Mouse (Mus musculus) left cerebral cortex, adult 8-10 months (tissue): ENCODE measurements around the gene Gdi1. TPM values are rescaled to one million over a fixed set of nuclear protein-coding genes. Genes with fewer than 3 reads are reported as not detected.
A peak's percentile ranks its signal among the peaks of the same experiment; 100 is the strongest.

ENCODE experiments used
- DNase-seq, 2 experiments: peaks; one replicate each; pipeline ENCODE4 v3.0.0; 2022; ENCODE audit warnings: low spot score in 2 of 2
- total RNA-seq, 4 experiments: library from RNA; stranded (reverse); gene quantifications; 2 replicates each; pipeline ENCODE4 v1.2.4; 2022

Gene Gdi1
- 100 to 1,000 TPM; 615 to 673 (median 650) TPM for total RNA-seq

DNA sequence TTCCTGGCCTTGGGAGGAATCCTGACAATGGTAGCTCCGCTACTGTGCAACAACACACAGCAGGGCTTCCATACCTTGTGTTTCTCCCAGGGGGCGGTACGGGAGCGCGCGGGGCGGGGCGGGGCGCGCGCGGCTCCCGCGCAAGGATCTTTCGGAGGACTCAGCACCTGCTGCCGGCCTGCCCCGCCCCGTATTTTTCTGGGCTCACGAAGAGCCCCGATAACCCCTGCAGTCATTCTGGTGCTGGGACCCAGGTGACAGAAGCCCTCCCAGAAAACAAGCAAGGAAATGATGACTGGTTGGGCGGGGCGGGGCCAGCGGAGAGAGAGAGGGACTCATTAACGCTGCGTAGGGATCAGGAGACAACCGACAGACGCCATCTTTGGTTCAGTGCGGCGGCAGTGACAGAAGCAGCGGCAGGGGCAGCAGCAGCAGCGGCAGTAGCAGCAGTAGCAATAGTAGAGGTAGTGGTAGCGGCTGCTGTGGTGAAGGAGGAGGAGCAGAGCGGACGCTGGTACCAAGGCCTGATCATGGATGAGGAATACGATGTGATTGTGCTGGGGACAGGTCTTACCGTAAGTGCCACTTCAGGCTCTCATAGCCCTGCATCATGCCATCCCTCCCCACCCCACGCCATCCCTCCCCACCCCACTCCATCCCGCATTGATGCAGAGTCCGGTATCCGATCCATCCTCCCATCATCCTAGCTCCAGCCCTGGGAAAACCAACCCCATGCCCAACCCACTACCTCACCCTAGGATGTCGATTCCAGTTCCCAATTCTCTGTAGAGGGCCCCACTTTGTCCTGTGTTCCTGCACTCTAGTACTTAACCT, at the start of gene Gdi1:
Gene Gdi1, plus strand, starts transcription at position 132 of the 834 bp plus-strand sequence.
- DNase-seq = peak in 1 of 2 experiments; percentile 33

GRCm38 (mm10) chrX:74257746-74258145, 47.1 kb upstream of the Gdi1 start:
- DNase-seq = no peak

GRCm38 (mm10) chrX:74269736-74270061, 35.1 kb upstream of the Gdi1 start:
- DNase-seq = no peak

DNA sequence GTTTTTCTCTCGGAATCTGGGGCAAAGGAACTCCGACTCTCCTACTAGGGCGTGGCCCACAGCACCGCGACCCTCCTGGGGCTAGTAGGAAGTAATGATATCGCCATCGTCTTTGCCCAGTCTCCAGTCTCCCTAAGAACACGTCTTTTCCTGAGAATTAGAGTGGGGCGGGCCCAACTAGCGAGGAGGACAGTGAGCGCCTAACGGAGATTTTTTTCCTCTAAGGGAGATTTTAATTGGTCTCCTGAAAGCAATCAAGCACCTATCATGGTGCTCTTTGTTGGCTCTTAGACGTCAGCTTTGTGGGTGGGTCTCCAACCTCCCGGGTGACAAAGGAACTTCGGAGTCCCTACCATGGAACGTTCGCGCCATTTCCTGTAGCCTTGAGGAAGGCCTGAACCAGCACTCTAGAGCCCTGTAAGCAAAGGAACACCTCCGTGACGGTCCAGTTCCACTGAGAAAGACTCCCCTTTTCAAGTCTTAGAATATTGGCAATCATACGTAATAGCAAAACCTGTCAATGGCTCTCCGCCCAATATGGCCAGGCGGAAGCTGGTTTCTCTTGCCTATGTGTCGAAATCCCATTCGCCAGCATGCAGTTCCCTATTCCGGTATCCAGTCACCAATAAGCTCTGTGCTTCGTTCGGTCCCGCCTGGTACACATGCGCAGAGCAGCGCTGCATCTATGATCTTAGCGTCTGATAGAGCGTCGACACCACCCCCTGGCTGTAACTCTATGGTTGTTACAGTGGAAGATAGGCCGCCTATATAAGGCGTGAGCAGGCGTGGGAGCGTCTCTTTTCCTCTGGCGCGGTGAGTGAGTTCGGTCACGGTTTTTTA, 34.5 kb upstream of the Gdi1 start, which contains the start of gene Rpl10:
Gene Rpl10, plus strand, starts transcription at position 751 of the 840 bp plus-strand sequence.
- peak; percentile 68 to 95 for DNase-seq

GRCm38 (mm10) chrX:74270902-74271551, 33.8 kb upstream of the Gdi1 start:
- peak in 1 of 2 experiments; percentile 12 for DNase-seq

DNA sequence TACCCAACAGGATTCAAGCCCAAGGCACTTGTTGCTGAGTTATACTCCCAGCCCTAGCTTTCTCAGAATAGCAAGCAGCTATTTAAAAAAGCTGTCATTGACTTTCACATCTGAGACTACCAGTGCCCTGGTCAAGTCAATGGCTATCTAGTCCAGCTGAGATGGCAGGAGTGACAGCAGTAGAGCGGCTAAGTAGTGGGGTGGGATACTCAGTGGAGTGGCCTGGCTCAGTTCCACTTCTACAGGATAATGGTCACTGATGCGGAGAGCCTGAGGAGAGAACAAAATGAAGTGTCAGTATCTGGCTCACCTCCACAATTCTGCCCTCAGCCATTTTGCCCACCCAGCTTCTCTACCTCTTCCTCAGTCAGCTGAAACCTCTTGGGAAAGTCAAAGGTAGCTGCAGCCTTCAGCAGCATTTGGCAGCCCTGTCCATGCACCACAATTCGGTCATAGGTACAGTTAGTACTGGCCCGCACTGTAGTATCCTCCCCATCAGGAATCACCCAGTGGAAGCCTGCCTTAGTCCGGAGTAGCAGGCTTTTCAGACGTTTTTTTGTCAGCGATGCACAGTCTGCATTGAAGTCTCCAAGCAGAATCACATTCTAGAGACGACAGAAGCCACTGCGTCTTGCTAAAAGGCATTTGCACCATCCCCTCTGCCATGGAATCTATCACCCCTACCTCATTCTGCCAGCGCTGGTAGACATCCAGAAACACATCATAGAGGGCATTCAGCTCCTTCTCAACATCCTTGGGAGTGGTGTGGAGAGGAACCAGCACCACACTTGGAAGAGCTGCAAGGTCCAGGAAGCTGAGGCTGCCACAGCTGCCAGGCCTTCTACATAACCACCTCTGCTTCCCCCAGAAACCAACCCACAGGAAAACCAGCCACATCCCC, 31.1 kb upstream of the Gdi1 start:
- DNase-seq = no peak

- no peak for DNase-seq
Observed at GRCm38 (mm10) chrX:74277916-74278315, 26.9 kb upstream of the Gdi1 start.

DNA sequence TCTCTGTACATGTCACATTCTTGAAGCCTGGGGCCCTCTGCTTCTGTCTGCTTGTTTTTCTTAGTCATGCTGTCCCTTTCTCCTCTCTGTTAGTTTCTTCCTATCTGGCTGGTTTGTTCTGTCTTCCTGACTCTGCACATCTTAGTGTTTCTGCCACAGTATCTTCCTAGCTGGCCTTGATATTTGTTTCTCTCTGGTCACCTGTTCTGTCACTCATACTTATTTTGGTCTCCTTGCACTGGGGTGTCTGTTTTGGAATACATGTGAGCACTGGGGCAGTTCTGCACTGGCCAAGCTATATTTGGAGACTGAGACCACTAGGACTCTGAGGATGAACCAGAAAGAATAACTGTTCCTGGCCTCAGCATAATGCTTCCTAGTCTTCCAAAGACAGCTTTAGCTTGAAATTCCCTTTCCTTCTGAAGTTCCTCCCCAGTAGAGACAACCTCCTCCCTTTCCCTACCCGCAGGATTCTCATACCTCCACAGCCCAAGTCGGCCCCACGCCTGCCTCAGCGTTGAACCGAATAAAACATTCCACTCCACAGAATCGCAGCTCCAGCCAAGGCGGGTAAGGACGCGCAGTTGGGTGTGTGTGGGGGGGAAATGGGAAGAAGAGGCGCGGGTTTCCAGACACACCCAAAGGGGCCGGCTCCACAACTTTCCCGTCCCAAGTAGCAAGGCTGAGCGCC, 23.6 kb upstream of the Gdi1 start:
- no peak for DNase-seq

- DNase-seq = peak in 1 of 2 experiments; percentile 75
Observed at GRCm38 (mm10) chrX:74281732-74282394, 22.9 kb upstream of the Gdi1 start, which contains the start of the genes Taz and Dnase1l1. Taz (plus strand) TSS chrX:74281912. Dnase1l1 (minus strand) TSS chrX:74282337.

DNA sequence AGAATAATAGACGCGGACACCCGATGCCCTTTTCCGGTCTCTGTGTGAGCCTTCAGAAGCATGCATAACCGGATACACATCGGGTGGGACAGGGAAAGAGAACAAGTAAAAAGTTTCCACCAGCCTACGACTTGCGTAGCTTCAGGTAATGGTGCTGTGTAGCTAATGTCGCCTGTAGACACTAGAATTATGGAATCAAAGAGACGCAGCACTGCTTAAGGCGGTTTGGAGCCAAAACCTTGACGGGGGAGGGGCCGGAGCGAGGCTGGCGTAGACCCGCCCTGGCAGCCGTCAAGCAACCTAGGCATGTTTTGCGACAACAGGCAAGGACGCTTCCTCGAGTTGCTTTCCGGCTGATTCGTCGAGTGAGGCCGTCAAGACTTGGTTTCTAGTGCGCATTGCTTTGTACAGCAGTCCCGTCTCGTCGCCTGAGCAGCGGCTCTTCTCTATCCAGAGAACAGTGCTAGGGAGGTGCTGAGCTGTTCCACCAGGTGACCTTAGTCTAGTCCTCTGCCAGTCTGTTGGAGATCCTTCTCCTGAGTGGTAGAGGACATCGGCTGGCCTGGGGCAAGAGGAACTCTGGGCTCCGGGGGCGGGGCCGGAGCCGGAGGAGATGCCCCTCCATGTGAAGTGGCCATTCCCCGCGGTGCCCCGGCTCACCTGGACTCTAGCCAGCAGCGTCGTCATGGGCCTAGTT, 22.3 kb upstream of the Gdi1 start:
- DNase-seq = peak; percentile 72 to 83

DNA sequence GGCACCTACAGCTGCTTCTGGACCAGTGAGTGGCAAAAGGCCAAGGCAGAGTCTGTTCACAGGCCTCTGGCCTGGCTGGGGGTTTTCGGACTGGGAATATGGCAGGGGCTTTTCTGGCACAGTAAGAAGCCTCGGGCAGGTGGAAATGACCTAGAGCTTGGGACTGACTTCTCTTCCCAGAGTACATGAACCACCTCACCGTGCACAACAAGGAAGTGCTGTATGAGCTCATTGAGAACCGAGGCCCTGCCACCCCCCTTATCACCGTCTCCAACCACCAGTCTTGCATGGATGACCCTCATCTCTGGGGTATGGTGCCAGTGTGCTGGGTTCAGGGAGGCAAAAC, 21.7 kb upstream of the Gdi1 start:
- no peak for DNase-seq

- DNase-seq = no peak
Observed at GRCm38 (mm10) chrX:74293431-74293830, 11.4 kb upstream of the Gdi1 start.

DNA sequence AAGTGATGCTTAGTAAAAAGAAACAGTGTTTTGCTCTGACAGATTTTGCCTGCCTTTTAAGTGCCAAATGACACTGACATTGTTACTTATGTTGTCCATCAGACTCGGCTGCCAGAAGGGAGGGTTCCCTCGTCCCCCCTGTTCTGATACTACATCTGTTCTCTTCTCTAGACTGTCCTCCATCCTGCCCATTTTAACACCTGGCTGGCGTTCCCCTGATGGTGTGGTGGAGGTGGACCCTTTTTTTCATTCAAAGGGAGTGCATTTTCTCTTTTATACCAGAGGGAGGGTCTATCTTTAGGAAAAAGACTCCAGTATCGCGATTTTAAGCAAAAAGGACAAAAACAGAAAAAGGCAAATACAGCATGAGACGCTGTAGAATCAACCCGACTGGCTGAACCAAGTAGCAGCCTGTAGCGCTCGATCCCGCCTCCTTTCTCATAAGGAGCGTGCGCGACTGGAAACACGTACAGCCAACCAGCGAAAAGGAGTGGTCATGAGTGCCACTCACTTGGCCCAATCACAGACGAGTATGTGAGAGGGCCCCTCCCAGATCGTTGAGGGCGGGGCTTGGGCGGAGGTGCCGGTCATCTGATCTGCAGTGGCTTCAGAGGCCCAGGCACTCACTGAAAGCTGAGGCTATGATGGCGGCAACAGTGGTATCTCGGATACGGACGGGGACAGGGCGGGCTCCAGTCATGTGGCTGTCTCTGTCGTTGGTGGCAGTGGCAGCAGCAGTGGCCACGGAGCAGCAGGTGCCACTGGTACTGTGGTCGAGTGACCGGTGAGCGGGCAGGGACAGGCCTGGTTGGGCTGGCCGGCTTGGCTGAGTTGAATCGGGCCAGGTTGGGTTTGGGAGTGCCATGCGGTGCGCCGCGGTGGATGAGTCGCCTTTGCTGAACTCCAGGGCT, 8.0 kb upstream of the Gdi1 start, which contains the start of gene Atp6ap1:
Gene Atp6ap1, plus strand, starts transcription at position 560 of the 911 bp plus-strand sequence.
- DNase-seq = peak; percentile 88 to 94

DNA sequence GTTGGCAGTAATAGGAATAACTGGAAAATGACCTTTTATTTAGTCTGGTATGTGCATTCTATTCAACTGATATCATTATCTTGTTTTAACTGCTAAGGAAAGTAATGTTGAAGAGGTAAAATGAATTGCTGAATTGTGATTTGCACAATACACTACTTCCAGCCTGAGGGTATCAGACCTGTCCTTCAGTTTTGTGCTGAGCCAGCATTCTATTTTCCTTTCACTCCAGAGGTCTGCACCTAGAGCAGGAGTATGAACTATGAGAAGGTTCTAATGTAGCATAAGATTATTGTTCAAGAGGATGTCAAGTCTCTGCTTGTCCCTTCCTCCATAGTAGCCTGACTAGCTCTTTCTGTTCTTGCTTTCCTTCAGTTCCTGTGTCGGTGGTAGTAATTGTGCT, 6.5 kb upstream of the Gdi1 start:
- DNase-seq = no peak

DNA sequence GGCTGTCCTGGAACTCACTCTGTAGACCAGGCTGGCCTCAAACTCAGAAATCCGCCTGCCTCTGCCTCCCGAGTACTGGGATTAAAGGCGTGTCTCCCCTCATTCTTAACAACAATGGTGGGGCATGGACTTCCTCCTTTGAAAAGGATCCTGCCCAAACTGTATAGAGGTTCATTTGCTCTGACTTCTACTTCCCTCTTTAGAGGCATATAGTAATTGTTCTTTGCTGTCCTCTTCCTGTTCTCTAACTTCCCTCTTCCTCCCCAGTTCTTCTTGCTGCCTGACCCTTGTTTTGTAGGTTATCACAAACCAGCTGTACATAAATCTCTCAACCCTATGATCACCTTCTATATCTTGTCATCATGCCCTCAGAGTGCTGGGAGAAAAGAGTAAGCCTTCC, 5.1 kb upstream of the Gdi1 start:
- no peak for DNase-seq

GRCm38 (mm10) chrX:74312540-74313464, 8.0 kb downstream of the Gdi1 start, which contains the start of gene Fam50a:
Fam50a (plus strand) TSS chrX:74313033.
- peak; percentile 66 to 88 for DNase-seq
